Mouse (Mus musculus): ENCODE results near the gene Fam160b1. TPM values are rescaled to one million over a fixed set of nuclear protein-coding genes. Genes with fewer than 3 reads are reported as not detected.
A peak's percentile ranks its signal among the peaks of the same experiment; 100 is the strongest.

Gene Fam160b1
- 10 to 100 TPM in 3 of 4 experiments, 1 to 10 TPM in 1; 9.8 to 11.6 (median 10.8) TPM for total RNA-seq (2022)

- DNase-seq (ENCODE audit: low spot score), result peak; percentile 90
Observed at GRCm38 (mm10) chr19:57360341-57361130, at the start of gene Fam160b1. TSS of gene Fam160b1 (plus strand) at chr19:57360680.

- DNase-seq (ENCODE audit: low spot score), result no peak
Observed at GRCm38 (mm10) chr19:57313226-57313625, 47.3 kb upstream of the Fam160b1 start.

- no peak for DNase-seq (ENCODE audit: low spot score)
Observed at GRCm38 (mm10) chr19:57313891-57314345, 46.6 kb upstream of the Fam160b1 start.

- DNase-seq (ENCODE audit: low spot score), result peak; percentile 68
Observed at GRCm38 (mm10) chr19:57314346-57315012, 46.0 kb upstream of the Fam160b1 start, which contains the start of gene Ablim1. TSS of gene Ablim1 (minus strand) at chr19:57314919.

GRCm38 (mm10) chr19:57315013-57315565 is 45.4 kb upstream of the Fam160b1 start:
- DNase-seq (ENCODE audit: low spot score), result no peak

GRCm38 (mm10) chr19:57316597-57316996 is 43.9 kb upstream of the Fam160b1 start:
- no peak for DNase-seq (ENCODE audit: low spot score)

GRCm38 (mm10) chr19:57320656-57321382 is 39.7 kb upstream of the Fam160b1 start:
- DNase-seq (ENCODE audit: low spot score), result no peak

GRCm38 (mm10) chr19:57321839-57322238 is 38.6 kb upstream of the Fam160b1 start:
- no peak for DNase-seq (ENCODE audit: low spot score)

GRCm38 (mm10) chr19:57322491-57322890 is 38.0 kb upstream of the Fam160b1 start:
- DNase-seq (ENCODE audit: low spot score), result no peak

GRCm38 (mm10) chr19:57323087-57323486 is 37.4 kb upstream of the Fam160b1 start:
- DNase-seq (ENCODE audit: low spot score), result no peak

- peak; percentile 65 for DNase-seq (ENCODE audit: low spot score)
Observed at GRCm38 (mm10) chr19:57325748-57326300, 34.7 kb upstream of the Fam160b1 start.

GRCm38 (mm10) chr19:57327679-57328078 is 32.8 kb upstream of the Fam160b1 start:
- no peak for DNase-seq (ENCODE audit: low spot score)

GRCm38 (mm10) chr19:57328269-57328668 is 32.2 kb upstream of the Fam160b1 start:
- DNase-seq (ENCODE audit: low spot score), result no peak

- peak; percentile 68 for DNase-seq (ENCODE audit: low spot score)
Observed at GRCm38 (mm10) chr19:57328792-57329191, 31.7 kb upstream of the Fam160b1 start.

GRCm38 (mm10) chr19:57330309-57330708 is 30.2 kb upstream of the Fam160b1 start:
- DNase-seq (ENCODE audit: low spot score), result no peak

- no peak for DNase-seq (ENCODE audit: low spot score)
Observed at GRCm38 (mm10) chr19:57331237-57331636, 29.2 kb upstream of the Fam160b1 start.

- no peak for DNase-seq (ENCODE audit: low spot score)
Observed at GRCm38 (mm10) chr19:57333356-57333755, 27.1 kb upstream of the Fam160b1 start.

GRCm38 (mm10) chr19:57335135-57335534 is 25.3 kb upstream of the Fam160b1 start:
- no peak for DNase-seq (ENCODE audit: low spot score)

- no peak for DNase-seq (ENCODE audit: low spot score)
Observed at GRCm38 (mm10) chr19:57339281-57339864, 21.1 kb upstream of the Fam160b1 start.

GRCm38 (mm10) chr19:57340900-57341742 is 19.4 kb upstream of the Fam160b1 start:
- DNase-seq (ENCODE audit: low spot score), result no peak

Measured in heart, adult 8-10 months (tissue).